Mouse (Mus musculus): ENCODE results near the gene Herc1.

Herc1 gene

GRCm38 (mm10) chr9:66520299-66520698 is 170.0 kb downstream of the Herc1 start:
- no peak for DNase-seq (ENCODE audit: low spot score in 2 of 2)

GRCm38 (mm10) chr9:66521595-66521994 is 171.3 kb downstream of the Herc1 start:
- DNase-seq (ENCODE audit: low spot score in 2 of 2) = no peak

GRCm38 (mm10) chr9:66542785-66543184 is 192.5 kb downstream of the Herc1 start:
- no peak for DNase-seq (ENCODE audit: low spot score in 2 of 2)
